In genomic region chr4:46076892-46077291, GRCm38 (mm10) we compare ENCODE assay signal across 25 mouse cellular contexts. TPM values are rescaled to one million over a fixed set of nuclear protein-coding genes. Genes with fewer than 3 reads are reported as not detected.
DNase-seq lines count a peak whose midpoint lies in the region; ATAC-seq and TF ChIP-seq lines count a peak whose summit lies in the region.
"Had no signal": no experiment of that assay in that cellular context is flagged by ENCODE, and none has a peak within 500 bp of the region (broad histone marks: within the 10 kb centered on the region; RNA-seq: fewer than 3 reads in every experiment).

No protein-coding gene starts in this region.

- H3K4me3 ChIP-seq in embryonic facial prominence, embryonic 14.5 days (ENCODE audit: low read depth, low read length): no peak overlapping the region
- no peak overlapping the region for H3K4me3 ChIP-seq in embryonic facial prominence, embryonic 10.5 days
- no peak overlapping the region for H3K4me3 ChIP-seq in heart, embryonic 15.5 days
- H3K4me3 ChIP-seq in lung, embryonic 14.5 days (ENCODE audit: low read depth, low read length): no peak overlapping the region
- no peak overlapping the region for H3K4me3 ChIP-seq in hindbrain, embryonic 11.5 days (ENCODE audit: low read depth, low read length)
- H3K4me3 ChIP-seq: embryonic facial prominence, embryonic 15.5 days; hindbrain, embryonic 12.5 days; midbrain, embryonic 15.5 days; myocyte; neural tube, embryonic 13.5 days; stomach, embryonic 15.5 days had no signal

- no peak for TF ChIP-seq CTCF in lung, embryonic 14.5 days (IDR thresholded peaks at IDR 0.05; ENCODE audit: low read depth)

- peak; percentile 65 for DNase-seq in embryonic facial prominence, embryonic 14.5 days (ENCODE audit: low spot score)
- no peak for DNase-seq in embryonic facial prominence, embryonic 10.5 days (ENCODE audit: low spot score)
- no peak for DNase-seq in heart, adult 9 months (ENCODE audit: low spot score in 2 of 2)
- DNase-seq in lung, embryonic 14.5 days: peak; percentile 73
- no peak for DNase-seq in lung, postnatal 10 days
- DNase-seq in hindbrain, embryonic 11.5 days (ENCODE audit: low spot score): no peak
- DNase-seq: adrenal gland, postnatal 14 days; cerebellum, adult 8-10 months; cerebellum, postnatal 36 days; embryo, embryonic 11 days; gastrocnemius, postnatal 10 days; kidney, adult 18-20 months; kidney, postnatal 14 days; left cerebral cortex, postnatal 4 days; lung, postnatal 36 days had no signal

- H3K27ac ChIP-seq in embryonic facial prominence, embryonic 14.5 days (replicated peaks; ENCODE audit: low read depth, low read length): no peak overlapping the region
- no peak overlapping the region for H3K27ac ChIP-seq in embryonic facial prominence, embryonic 10.5 days (replicated peaks)
- 0 out of 2 replicates have a peak overlapping the region, but pooled peaks have one; percentile 1 for H3K27ac ChIP-seq in heart, embryonic 15.5 days
- H3K27ac ChIP-seq in lung, embryonic 14.5 days (ENCODE audit: low read depth): no peak overlapping the region
- H3K27ac ChIP-seq in hindbrain, embryonic 11.5 days (ENCODE audit: low read depth, low read length): no peak overlapping the region
- H3K27ac ChIP-seq: embryonic facial prominence, embryonic 15.5 days; hindbrain, embryonic 12.5 days; midbrain, embryonic 15.5 days; neural tube, embryonic 13.5 days; stomach, embryonic 15.5 days had no signal

- H3K9me3 ChIP-seq in embryonic facial prominence, embryonic 14.5 days (ENCODE audit: control insufficient read depth, low read length): no peaks in the 10 kb centered on the region
- no peaks in the 10 kb centered on the region for H3K9me3 ChIP-seq in embryonic facial prominence, embryonic 10.5 days
- no peaks in the 10 kb centered on the region for H3K9me3 ChIP-seq in heart, embryonic 15.5 days (replicated peaks)
- no peaks in the 10 kb centered on the region for H3K9me3 ChIP-seq in lung, embryonic 14.5 days (ENCODE audit: low read depth, low read length)
- H3K9me3 ChIP-seq in hindbrain, embryonic 11.5 days (ENCODE audit: control insufficient read depth, low read length): no peaks in the 10 kb centered on the region
- H3K9me3 ChIP-seq: embryonic facial prominence, embryonic 15.5 days; hindbrain, embryonic 12.5 days; midbrain, embryonic 15.5 days; neural tube, embryonic 13.5 days; stomach, embryonic 15.5 days had no signal

- H3K36me3 ChIP-seq in embryonic facial prominence, embryonic 14.5 days (ENCODE audit: control insufficient read depth, insufficient read depth, low read length): no peaks in the 10 kb centered on the region
- no peaks in the 10 kb centered on the region for H3K36me3 ChIP-seq in embryonic facial prominence, embryonic 10.5 days (replicated peaks)
- peaks cover 14% of the 10 kb centered on the region; the same call in 1 of the 2 replicates for H3K36me3 ChIP-seq in heart, embryonic 15.5 days
- no peaks in the 10 kb centered on the region for H3K36me3 ChIP-seq in lung, embryonic 14.5 days (ENCODE audit: insufficient read depth)
- no peaks in the 10 kb centered on the region for H3K36me3 ChIP-seq in hindbrain, embryonic 11.5 days (ENCODE audit: control insufficient read depth, insufficient read depth, low read length)
- H3K36me3 ChIP-seq: embryonic facial prominence, embryonic 15.5 days; hindbrain, embryonic 12.5 days; midbrain, embryonic 15.5 days; neural tube, embryonic 13.5 days; stomach, embryonic 15.5 days had no signal

- H3K4me2 ChIP-seq in embryonic facial prominence, embryonic 14.5 days (ENCODE audit: low read depth, low read length): no peak overlapping the region
- no peak overlapping the region for H3K4me2 ChIP-seq in heart, embryonic 15.5 days
- no peak overlapping the region for H3K4me2 ChIP-seq in lung, embryonic 14.5 days
- H3K4me2 ChIP-seq in hindbrain, embryonic 11.5 days (replicated peaks; ENCODE audit: low read depth, low read length): no peak overlapping the region
- H3K4me2 ChIP-seq: embryonic facial prominence, embryonic 15.5 days; hindbrain, embryonic 12.5 days; midbrain, embryonic 15.5 days; neural tube, embryonic 13.5 days; stomach, embryonic 15.5 days had no signal

- peak; percentile 44; the same call in 1 of the 2 replicates for ATAC-seq in embryonic facial prominence, embryonic 14.5 days (ENCODE audit: low read depth)
- ATAC-seq in heart, embryonic 15.5 days (replicated peaks; ENCODE audit: insufficient number of reproducible peaks, insufficient read depth, low FRiP score, low read depth): no peak
- ATAC-seq in lung, embryonic 14.5 days (ENCODE audit: insufficient read depth): peak; percentile 38; the same call in 1 of the 2 replicates
- ATAC-seq in monocyte, adult 5-6 weeks (replicated peaks; ENCODE audit: insufficient number of reproducible peaks, low FRiP score, low TSS enrichment, poor library complexity, severe bottlenecking): peak; percentile 65
- no peak for ATAC-seq in hindbrain, embryonic 11.5 days (ENCODE audit: low FRiP score)
- ATAC-seq: forebrain, embryonic 14.5 days; midbrain, embryonic 15.5 days had no signal

- no peaks in the 10 kb centered on the region for H3K4me1 ChIP-seq in embryonic facial prominence, embryonic 14.5 days (ENCODE audit: control insufficient read depth, insufficient read depth, low read length)
- no peaks in the 10 kb centered on the region for H3K4me1 ChIP-seq in embryonic facial prominence, embryonic 10.5 days
- H3K4me1 ChIP-seq in heart, embryonic 15.5 days (replicated peaks): peaks cover 48% of the 10 kb centered on the region
- no peaks in the 10 kb centered on the region for H3K4me1 ChIP-seq in lung, embryonic 14.5 days (ENCODE audit: insufficient read depth)
- no peaks in the 10 kb centered on the region for H3K4me1 ChIP-seq in hindbrain, embryonic 11.5 days (replicated peaks; ENCODE audit: control insufficient read depth, insufficient read depth, low read length)
- H3K4me1 ChIP-seq: embryonic facial prominence, embryonic 15.5 days; hindbrain, embryonic 12.5 days; midbrain, embryonic 15.5 days; neural tube, embryonic 13.5 days; stomach, embryonic 15.5 days had no signal

- no peak overlapping the region for H3K9ac ChIP-seq in embryonic facial prominence, embryonic 14.5 days (ENCODE audit: low read depth, low read length)
- no peak overlapping the region for H3K9ac ChIP-seq in heart, embryonic 15.5 days
- H3K9ac ChIP-seq in lung, embryonic 14.5 days: no peak overlapping the region
- H3K9ac ChIP-seq in hindbrain, embryonic 11.5 days (ENCODE audit: low read depth, low read length): no peak overlapping the region
- H3K9ac ChIP-seq: embryonic facial prominence, embryonic 15.5 days; hindbrain, embryonic 12.5 days; midbrain, embryonic 15.5 days; neural tube, embryonic 13.5 days; stomach, embryonic 15.5 days had no signal

- H3K27me3 ChIP-seq in embryonic facial prominence, embryonic 14.5 days (replicated peaks; ENCODE audit: control insufficient read depth, insufficient read depth, low read length): no peaks in the 10 kb centered on the region
- H3K27me3 ChIP-seq in embryonic facial prominence, embryonic 10.5 days (replicated peaks; ENCODE audit: low read depth, poor library complexity, severe bottlenecking): no peaks in the 10 kb centered on the region
- H3K27me3 ChIP-seq in heart, embryonic 15.5 days: no peaks in the 10 kb centered on the region
- H3K27me3 ChIP-seq in lung, embryonic 14.5 days (ENCODE audit: insufficient read depth, low read length): no peaks in the 10 kb centered on the region
- no peaks in the 10 kb centered on the region for H3K27me3 ChIP-seq in hindbrain, embryonic 11.5 days (ENCODE audit: control insufficient read depth, insufficient read depth, low read length)
- H3K27me3 ChIP-seq: embryonic facial prominence, embryonic 15.5 days; hindbrain, embryonic 12.5 days; midbrain, embryonic 15.5 days; neural tube, embryonic 13.5 days; stomach, embryonic 15.5 days had no signal

- WGBS in embryonic facial prominence, embryonic 14.5 days: 80% methylated on average over 2 of the region's 2 CpGs
- 83% methylated on average over 2 of the region's 2 CpGs for WGBS in embryonic facial prominence, embryonic 10.5 days
- 51% methylated on average over 2 of the region's 2 CpGs for WGBS in heart, embryonic 15.5 days
- WGBS in lung, embryonic 14.5 days: 49% methylated on average over 2 of the region's 2 CpGs
- WGBS in hindbrain, embryonic 11.5 days: 82% methylated on average over 2 of the region's 2 CpGs

RNA-seq across cellular contexts. Expression of gene Tmod1, which starts 38.2 kb away (rescaled TPM):
- polyA plus RNA-seq in embryonic facial prominence, embryonic 14.5 days (2014; fragmentation: Nextera tagmentation; extraction: Ambion mirVana): 26.3 and 38.8 TPM in 2 replicates
- 2.8 and 3.0 TPM in 2 replicates for polyA plus RNA-seq in embryonic facial prominence, embryonic 10.5 days (2016; fragmentation: Nextera tagmentation; extraction: Ambion mirVana)
- polyA plus RNA-seq in heart, embryonic 15.5 days (2015; fragmentation: Nextera tagmentation; extraction: Ambion mirVana): 170 and 195 TPM in 2 replicates
- polyA plus RNA-seq in lung, embryonic 14.5 days (2014; fragmentation: Nextera tagmentation; extraction: Ambion mirVana): 2.0 and 5.0 TPM in 2 replicates
- total RNA-seq in monocyte, adult 5-6 weeks (2017): 0.39 to 2.5 TPM (median 1.6 TPM) in 3 replicates
- polyA plus RNA-seq in hindbrain, embryonic 11.5 days (2014; fragmentation: Nextera tagmentation; extraction: Ambion mirVana): 3.6 and 4.9 TPM in 2 replicates
- polyA plus RNA-seq: liver, adult 2 months had no signal

Comparison
In these comparisons a context has a peak if more than half of its experiments do, and no peak if none do; other contexts are left out.
1. DNase-seq: peak in embryonic facial prominence, embryonic 14.5 days (single experiment) and lung, embryonic 14.5 days (single experiment); none in embryonic facial prominence, embryonic 10.5 days (single experiment), heart, adult 9 months (0 of 2), lung, postnatal 10 days (single experiment) and hindbrain, embryonic 11.5 days (single experiment).
2. ATAC-seq: peak in embryonic facial prominence, embryonic 14.5 days (single experiment), lung, embryonic 14.5 days (single experiment) and monocyte, adult 5-6 weeks (single experiment); none in heart, embryonic 15.5 days (single experiment) and hindbrain, embryonic 11.5 days (single experiment).